Mouse (Mus musculus): ENCODE measurements around the gene Dpy30. TPM values are rescaled to one million over a fixed set of nuclear protein-coding genes. Genes with fewer than 3 reads are reported as not detected.
A peak's percentile ranks its signal among the peaks of the same experiment; 100 is the strongest.

The Dpy30 gene
- polyA plus RNA-seq, 1 experiment from 2014 or later, result 285 TPM

DNA sequence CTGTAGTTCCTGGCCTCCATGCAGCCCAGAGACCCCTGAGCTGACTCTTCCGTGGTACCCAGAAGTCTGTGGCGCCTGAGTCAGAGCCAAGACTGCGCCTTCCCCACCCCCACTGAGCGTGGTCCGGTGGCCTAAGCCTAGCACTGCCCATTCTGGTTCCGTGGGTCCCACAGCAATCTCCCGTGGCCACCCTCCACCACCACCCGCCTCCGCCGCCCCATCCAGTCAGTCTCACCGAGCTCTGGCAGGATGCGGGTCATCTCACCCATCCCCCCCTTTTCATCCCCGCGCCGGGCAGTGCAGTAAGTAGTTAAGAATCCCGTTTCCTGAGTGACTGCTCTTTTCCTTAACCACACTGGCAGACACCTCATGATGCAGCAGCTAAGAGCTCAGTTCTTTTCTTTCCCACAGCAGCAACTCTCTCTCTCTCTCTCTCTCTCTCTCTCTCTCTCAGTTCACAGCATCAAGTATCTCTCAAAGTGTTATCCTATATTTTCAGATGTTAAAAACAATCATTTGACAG, 51.0 kb downstream of the Dpy30 start:
- Histone ChIP-seq H3K4me2 (ENCODE audit: low read depth, low read length, severe bottlenecking) (no peak overlapping the region), H3K36me3 (ENCODE audit: control insufficient read depth, insufficient read depth, low read length) (no peaks in the 10 kb centered on the region; the same call in 1 of the 2 replicates), H3K9ac (ENCODE audit: low read length) (no peak overlapping the region), H3K27me3 (ENCODE audit: control insufficient read depth, insufficient read depth, low read length) (no peaks in the 10 kb centered on the region), H3K9me3 (ENCODE audit: control insufficient read depth, low read length) (no peaks in the 10 kb centered on the region), H3K27ac (ENCODE audit: low read depth, low read length) (no peak overlapping the region), H3K4me3 (ENCODE audit: low read depth, low read length) (no peak overlapping the region), H3K4me1 (replicated peaks; ENCODE audit: control insufficient read depth, insufficient read depth, low read length) (no peaks in the 10 kb centered on the region)
- ATAC-seq (replicated peaks; ENCODE audit: low FRiP score) (no peak; the same call in 1 of the 2 replicates), DNase-seq (ENCODE audit: low spot score) (no peak)
- WGBS, result 79% methylated on average over 16 of the region's 16 CpGs

DNA sequence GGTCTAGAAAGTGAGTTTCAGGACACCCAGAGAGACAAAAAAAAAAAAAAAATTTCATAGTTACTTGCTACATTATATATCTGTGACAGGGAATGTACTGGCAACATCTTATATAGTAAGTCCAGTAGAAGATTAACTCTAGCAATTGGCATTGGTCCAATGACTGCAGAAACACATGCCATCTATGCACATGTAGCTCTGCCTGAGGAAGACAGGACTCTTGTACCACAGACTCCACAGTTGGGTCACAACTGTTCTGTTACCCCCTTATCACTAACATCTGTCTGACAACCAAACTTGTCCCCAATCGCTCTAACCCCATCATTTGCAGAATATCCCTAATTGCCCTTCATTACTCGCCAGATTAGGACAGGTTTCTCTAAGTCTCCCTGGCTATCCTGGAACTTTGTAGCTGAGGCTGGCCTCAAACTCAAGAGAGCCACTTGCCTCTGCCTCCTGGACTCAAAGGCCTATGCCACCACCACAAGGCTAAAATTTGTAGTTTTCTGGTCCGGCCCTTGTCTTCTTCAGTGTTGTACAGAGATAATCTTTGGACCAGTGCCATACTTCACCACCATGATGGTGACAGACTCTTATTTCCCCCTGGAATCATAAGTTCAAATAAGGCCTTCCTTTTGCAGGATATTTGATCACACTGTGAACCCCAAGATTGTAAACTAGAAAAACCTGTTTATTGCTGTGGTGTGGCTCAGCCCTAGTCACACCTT, 52.0 kb downstream of the Dpy30 start:
- no peak for ATAC-seq (replicated peaks; ENCODE audit: low FRiP score)
- H3K4me2 ChIP-seq (ENCODE audit: low read depth, low read length, severe bottlenecking), result no peak overlapping the region
- H3K4me3 ChIP-seq (ENCODE audit: low read depth, low read length), result no peak overlapping the region
- no peak overlapping the region for H3K27ac ChIP-seq (ENCODE audit: low read depth, low read length)
- H3K4me1 ChIP-seq (replicated peaks; ENCODE audit: control insufficient read depth, insufficient read depth, low read length), result no peaks in the 10 kb centered on the region
- no peaks in the 10 kb centered on the region; the same call in 1 of the 2 replicates for H3K36me3 ChIP-seq (ENCODE audit: control insufficient read depth, insufficient read depth, low read length)
- H3K9ac ChIP-seq (ENCODE audit: low read length), result no peak overlapping the region
- WGBS, result 93% methylated on average over 3 of the region's 3 CpGs
- H3K27me3 ChIP-seq (ENCODE audit: control insufficient read depth, insufficient read depth, low read length), result no peaks in the 10 kb centered on the region
- DNase-seq (ENCODE audit: low spot score), result no peak
- no peaks in the 10 kb centered on the region for H3K9me3 ChIP-seq (ENCODE audit: control insufficient read depth, low read length)

- Histone ChIP-seq H3K9me3 (ENCODE audit: control insufficient read depth, low read length) (no peaks in the 10 kb centered on the region), H3K27me3 (ENCODE audit: control insufficient read depth, insufficient read depth, low read length) (no peaks in the 10 kb centered on the region), H3K4me1 (replicated peaks; ENCODE audit: control insufficient read depth, insufficient read depth, low read length) (peaks cover 4% of the 10 kb centered on the region; the same call in 1 of the 2 replicates), H3K36me3 (ENCODE audit: control insufficient read depth, insufficient read depth, low read length) (no peaks in the 10 kb centered on the region; the same call in 1 of the 2 replicates), H3K4me2 (ENCODE audit: low read depth, low read length, severe bottlenecking) (no peak overlapping the region), H3K4me3 (ENCODE audit: low read depth, low read length) (no peak overlapping the region), H3K9ac (ENCODE audit: low read length) (no peak overlapping the region), H3K27ac (ENCODE audit: low read depth, low read length) (no peak overlapping the region)
- DNase-seq (ENCODE audit: low spot score), result no peak
- 89% methylated on average over 2 of the region's 2 CpGs for WGBS
- no peak for ATAC-seq (replicated peaks; ENCODE audit: low FRiP score)
Observed at GRCm38 (mm10) chr17:74270205-74270604, 53.5 kb downstream of the Dpy30 start.

- 91% methylated on average over 11 of the region's 11 CpGs for WGBS
Observed at GRCm38 (mm10) chr17:74267415-74268180, 56.1 kb downstream of the Dpy30 start.

DNA sequence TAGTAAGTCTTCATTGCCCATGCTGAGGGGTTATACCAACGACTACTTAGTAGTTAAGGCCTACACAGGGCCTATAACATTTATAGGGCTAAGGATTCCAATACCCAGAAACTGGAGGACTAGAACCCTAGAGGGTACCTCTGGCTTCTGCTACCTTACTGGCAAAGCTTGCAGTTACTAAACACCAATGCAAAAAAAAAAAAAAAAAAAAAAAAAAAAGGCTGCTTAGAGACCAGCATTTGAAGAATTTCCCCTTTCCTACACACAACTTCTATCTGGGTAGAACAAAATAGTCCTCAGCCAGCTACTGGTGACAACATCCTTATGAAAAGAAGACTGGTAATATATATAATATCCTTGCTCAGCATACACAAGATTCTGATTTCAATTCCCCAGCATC, 58.1 kb downstream of the Dpy30 start:
- Histone ChIP-seq H3K4me1 (replicated peaks; ENCODE audit: control insufficient read depth, insufficient read depth, low read length) (peaks cover 5% of the 10 kb centered on the region; the same call in 1 of the 2 replicates), H3K4me2 (ENCODE audit: low read depth, low read length, severe bottlenecking) (no peak overlapping the region), H3K36me3 (ENCODE audit: control insufficient read depth, insufficient read depth, low read length) (no peaks in the 10 kb centered on the region), H3K9me3 (ENCODE audit: control insufficient read depth, low read length) (no peaks in the 10 kb centered on the region), H3K4me3 (ENCODE audit: low read depth, low read length) (no peak overlapping the region), H3K9ac (ENCODE audit: low read length) (0 out of 2 replicates have a peak overlapping the region, but pooled peaks have one; percentile 3), H3K27ac (ENCODE audit: low read depth, low read length) (no peak overlapping the region), H3K27me3 (ENCODE audit: control insufficient read depth, insufficient read depth, low read length) (no peaks in the 10 kb centered on the region)
- no peak for ATAC-seq (replicated peaks; ENCODE audit: low FRiP score)
- DNase-seq (ENCODE audit: low spot score), result no peak
- 54% methylated on average over 1 of the region's 1 CpGs for WGBS

More at GRCm38 (mm10) chr17:74267415-74268180, 56.1 kb downstream of the Dpy30 start:
- Histone ChIP-seq H3K9ac (ENCODE audit: low read length) (no peak overlapping the region), H3K27me3 (ENCODE audit: control insufficient read depth, insufficient read depth, low read length) (no peaks in the 10 kb centered on the region), H3K4me3 (ENCODE audit: low read depth, low read length) (no peak overlapping the region), H3K36me3 (ENCODE audit: control insufficient read depth, insufficient read depth, low read length) (no peaks in the 10 kb centered on the region), H3K4me2 (ENCODE audit: low read depth, low read length, severe bottlenecking) (no peak overlapping the region), H3K27ac (ENCODE audit: low read depth, low read length) (no peak overlapping the region), H3K4me1 (replicated peaks; ENCODE audit: control insufficient read depth, insufficient read depth, low read length) (peaks cover 5% of the 10 kb centered on the region; the same call in 1 of the 2 replicates), H3K9me3 (ENCODE audit: control insufficient read depth, low read length) (no peaks in the 10 kb centered on the region)
- DNase-seq (ENCODE audit: low spot score), result no peak
- no peak for ATAC-seq (replicated peaks; ENCODE audit: low FRiP score)

DNA sequence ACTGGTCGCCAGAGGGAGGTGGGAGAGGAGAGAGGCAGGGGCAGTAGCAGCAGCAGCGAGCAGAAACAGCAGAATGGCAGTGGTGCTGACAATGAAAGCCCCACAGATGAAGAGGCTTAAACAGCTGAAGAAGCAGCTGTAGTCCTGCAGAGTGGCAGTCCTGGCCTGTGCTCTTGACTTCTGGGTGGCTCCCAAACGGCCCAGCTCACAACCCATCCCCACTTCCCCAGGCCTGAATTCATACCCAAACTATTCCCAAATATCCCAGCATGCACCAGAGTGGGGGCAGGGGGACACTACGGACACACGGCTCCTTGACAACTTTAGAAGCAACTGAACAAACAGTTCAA, 58.6 kb downstream of the Dpy30 start:
- Histone ChIP-seq H3K9me3 (ENCODE audit: control insufficient read depth, low read length) (no peaks in the 10 kb centered on the region), H3K27me3 (ENCODE audit: control insufficient read depth, insufficient read depth, low read length) (no peaks in the 10 kb centered on the region), H3K27ac (ENCODE audit: low read depth, low read length) (peak overlapping the region; percentile 26; the same call in 1 of the 2 replicates), H3K9ac (ENCODE audit: low read length) (peak overlapping the region; percentile 3; the same call in 1 of the 2 replicates), H3K36me3 (ENCODE audit: control insufficient read depth, insufficient read depth, low read length) (no peaks in the 10 kb centered on the region), H3K4me2 (ENCODE audit: low read depth, low read length, severe bottlenecking) (no peak overlapping the region), H3K4me1 (replicated peaks; ENCODE audit: control insufficient read depth, insufficient read depth, low read length) (peaks cover 5% of the 10 kb centered on the region; the same call in 1 of the 2 replicates), H3K4me3 (ENCODE audit: low read depth, low read length) (no peak overlapping the region)
- ATAC-seq (replicated peaks; ENCODE audit: low FRiP score), result 0 out of 2 replicates have a peak, but pooled peaks have one; percentile 42
- no peak for DNase-seq (ENCODE audit: low spot score)
- 26% methylated on average over 5 of the region's 5 CpGs for WGBS

- Histone ChIP-seq H3K27ac (ENCODE audit: low read depth, low read length) (peak overlapping the region; percentile 26; the same call in 1 of the 2 replicates), H3K9me3 (ENCODE audit: control insufficient read depth, low read length) (no peaks in the 10 kb centered on the region), H3K4me3 (ENCODE audit: low read depth, low read length) (no peak overlapping the region), H3K27me3 (ENCODE audit: control insufficient read depth, insufficient read depth, low read length) (no peaks in the 10 kb centered on the region), H3K4me1 (replicated peaks; ENCODE audit: control insufficient read depth, insufficient read depth, low read length) (peaks cover 5% of the 10 kb centered on the region; the same call in 1 of the 2 replicates), H3K9ac (ENCODE audit: low read length) (no peak overlapping the region), H3K4me2 (ENCODE audit: low read depth, low read length, severe bottlenecking) (no peak overlapping the region), H3K36me3 (ENCODE audit: control insufficient read depth, insufficient read depth, low read length) (no peaks in the 10 kb centered on the region)
- 61% methylated on average over 3 of the region's 3 CpGs for WGBS
- DNase-seq (ENCODE audit: low spot score) (no peak), ATAC-seq (replicated peaks; ENCODE audit: low FRiP score) (0 out of 2 replicates have a peak, but pooled peaks have one; percentile 7)
Observed at GRCm38 (mm10) chr17:74264333-74265155, 59.2 kb downstream of the Dpy30 start.

DNA sequence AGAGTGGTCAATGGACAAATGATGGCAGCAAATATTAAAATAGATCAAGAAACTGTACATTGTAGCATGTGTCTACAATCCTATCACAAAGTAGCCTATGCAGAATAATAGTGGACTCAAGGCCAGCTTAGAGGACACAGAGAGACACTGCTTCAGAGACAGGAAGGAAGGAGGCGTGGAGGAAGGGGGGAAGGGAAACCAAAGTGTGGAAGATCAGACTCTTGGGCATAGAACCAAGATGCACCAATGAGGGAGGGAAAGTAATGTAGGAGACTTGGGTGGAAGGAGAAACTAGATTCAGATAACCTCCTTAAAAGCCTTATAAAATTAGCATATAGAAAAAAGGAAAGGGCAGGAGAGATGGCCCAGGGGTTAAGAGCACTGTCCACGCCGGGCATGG, 61.3 kb downstream of the Dpy30 start:
- H3K4me3 ChIP-seq (ENCODE audit: low read depth, low read length), result no peak overlapping the region
- H3K27ac ChIP-seq (ENCODE audit: low read depth, low read length), result no peak overlapping the region
- no peaks in the 10 kb centered on the region for H3K27me3 ChIP-seq (ENCODE audit: control insufficient read depth, insufficient read depth, low read length)
- WGBS, result 88% methylated on average over 3 of the region's 3 CpGs
- no peaks in the 10 kb centered on the region for H3K36me3 ChIP-seq (ENCODE audit: control insufficient read depth, insufficient read depth, low read length)
- ATAC-seq (replicated peaks; ENCODE audit: low FRiP score), result no peak
- no peak overlapping the region for H3K4me2 ChIP-seq (ENCODE audit: low read depth, low read length, severe bottlenecking)
- no peak for DNase-seq (ENCODE audit: low spot score)
- no peak overlapping the region for H3K9ac ChIP-seq (ENCODE audit: low read length)
- H3K9me3 ChIP-seq (ENCODE audit: control insufficient read depth, low read length), result no peaks in the 10 kb centered on the region
- peaks cover 5% of the 10 kb centered on the region; the same call in 1 of the 2 replicates for H3K4me1 ChIP-seq (replicated peaks; ENCODE audit: control insufficient read depth, insufficient read depth, low read length)
